Mouse (Mus musculus): ENCODE measurements around the gene Bdh1. TPM values are rescaled to one million over a fixed set of nuclear protein-coding genes. Genes with fewer than 3 reads are reported as not detected.

Gene Bdh1
- polyA plus RNA-seq, 1 experiment: 0.54 TPM

- H3K79me2 ChIP-seq (ENCODE audit: control insufficient read depth, insufficient read depth): no peaks in the 10 kb centered on the region
- no peaks in the 10 kb centered on the region for H3K36me3 ChIP-seq (ENCODE audit: control insufficient read depth, insufficient read depth)
- H3ac ChIP-seq (ENCODE audit: control insufficient read depth, insufficient read length, low read depth): no peak overlapping the region
- H3K79me3 ChIP-seq (ENCODE audit: low read depth): no peaks in the 10 kb centered on the region
- no peak overlapping the region for H3K4me3 ChIP-seq (ENCODE audit: insufficient read depth, poor library complexity, severe bottlenecking)
- no peak for TF ChIP-seq CTCF (IDR thresholded peaks at IDR 0.05; ENCODE audit: control insufficient read depth, insufficient read depth, insufficient read length)
- TF ChIP-seq MYOD1 (IDR thresholded peaks at IDR 0.05; ENCODE audit: control insufficient read depth, insufficient read length, low read depth): no peak
- no peak for TF ChIP-seq MYOG (IDR thresholded peaks at IDR 0.05; ENCODE audit: control insufficient read depth, extremely low read depth, insufficient read length)
- no peak for TF ChIP-seq FOSL1 (IDR thresholded peaks at IDR 0.05; ENCODE audit: insufficient read depth, low read length, poor library complexity, severe bottlenecking)
- no peak for TF ChIP-seq CEBPB (IDR thresholded peaks at IDR 0.05; ENCODE audit: low read depth)
- no peak for TF ChIP-seq USF1 (IDR thresholded peaks at IDR 0.05; ENCODE audit: low read depth)
- no peak for TF ChIP-seq MAX (IDR thresholded peaks at IDR 0.05)
- H3K27me3 ChIP-seq (ENCODE audit: control insufficient read depth, insufficient read depth, insufficient read length): no peaks in the 10 kb centered on the region
These were observed 30.4 kb downstream of the Bdh1 start for GRCm38 (mm10) chr16:31452467-31452866.

- Histone ChIP-seq H3K79me2 (ENCODE audit: control insufficient read depth, insufficient read depth) (no peaks in the 10 kb centered on the region), H3ac (ENCODE audit: control insufficient read depth, insufficient read length, low read depth) (no peak overlapping the region), H3K4me3 (ENCODE audit: insufficient read depth, poor library complexity, severe bottlenecking) (no peak overlapping the region), H3K79me3 (ENCODE audit: low read depth) (no peaks in the 10 kb centered on the region), H3K27me3 (ENCODE audit: control insufficient read depth, insufficient read depth, insufficient read length) (no peaks in the 10 kb centered on the region), H3K36me3 (ENCODE audit: control insufficient read depth, insufficient read depth) (no peaks in the 10 kb centered on the region)
- TF ChIP-seq CTCF (IDR thresholded peaks at IDR 0.05; ENCODE audit: control insufficient read depth, insufficient read depth, insufficient read length) (no peak), MYOG (IDR thresholded peaks at IDR 0.05; ENCODE audit: control insufficient read depth, extremely low read depth, insufficient read length) (no peak), MYOD1 (IDR thresholded peaks at IDR 0.05; ENCODE audit: control insufficient read depth, insufficient read length, low read depth) (no peak), FOSL1 (IDR thresholded peaks at IDR 0.05; ENCODE audit: insufficient read depth, low read length, poor library complexity, severe bottlenecking) (no peak), CEBPB (IDR thresholded peaks at IDR 0.05; ENCODE audit: low read depth) (no peak), MAX (IDR thresholded peaks at IDR 0.05) (no peak), USF1 (IDR thresholded peaks at IDR 0.05; ENCODE audit: low read depth) (peak; percentile 92)
These were observed 31.9 kb downstream of the Bdh1 start for GRCm38 (mm10) chr16:31454013-31454412.

- no peak overlapping the region for H3ac ChIP-seq (ENCODE audit: control insufficient read depth, insufficient read length, low read depth)
These were observed 33.4 kb downstream of the Bdh1 start for GRCm38 (mm10) chr16:31455276-31456045.

GRCm38 (mm10) chr16:31458229-31458918 lies 36.3 kb downstream of the Bdh1 start:
- Histone ChIP-seq H3ac (ENCODE audit: control insufficient read depth, insufficient read length, low read depth) (no peak overlapping the region), H3K79me3 (ENCODE audit: low read depth) (no peaks in the 10 kb centered on the region), H3K4me3 (ENCODE audit: insufficient read depth, poor library complexity, severe bottlenecking) (no peak overlapping the region), H3K27me3 (ENCODE audit: control insufficient read depth, insufficient read depth, insufficient read length) (no peaks in the 10 kb centered on the region), H3K36me3 (ENCODE audit: control insufficient read depth, insufficient read depth) (no peaks in the 10 kb centered on the region), H3K79me2 (ENCODE audit: control insufficient read depth, insufficient read depth) (no peaks in the 10 kb centered on the region)
- TF ChIP-seq USF1 (IDR thresholded peaks at IDR 0.05; ENCODE audit: low read depth) (no peak), FOSL1 (IDR thresholded peaks at IDR 0.05; ENCODE audit: insufficient read depth, low read length, poor library complexity, severe bottlenecking) (no peak), CEBPB (IDR thresholded peaks at IDR 0.05; ENCODE audit: low read depth) (no peak), CTCF (IDR thresholded peaks at IDR 0.05; ENCODE audit: control insufficient read depth, insufficient read depth, insufficient read length) (peak; percentile 49), MYOG (IDR thresholded peaks at IDR 0.05; ENCODE audit: control insufficient read depth, extremely low read depth, insufficient read length) (no peak), MAX (IDR thresholded peaks at IDR 0.05) (no peak), MYOD1 (IDR thresholded peaks at IDR 0.05; ENCODE audit: control insufficient read depth, insufficient read length, low read depth) (no peak)

More at GRCm38 (mm10) chr16:31455276-31456045, 33.4 kb downstream of the Bdh1 start:
- Histone ChIP-seq H3K36me3 (ENCODE audit: control insufficient read depth, insufficient read depth) (no peaks in the 10 kb centered on the region), H3K79me2 (ENCODE audit: control insufficient read depth, insufficient read depth) (no peaks in the 10 kb centered on the region), H3K79me3 (ENCODE audit: low read depth) (no peaks in the 10 kb centered on the region), H3K4me3 (ENCODE audit: insufficient read depth, poor library complexity, severe bottlenecking) (no peak overlapping the region), H3K27me3 (ENCODE audit: control insufficient read depth, insufficient read depth, insufficient read length) (no peaks in the 10 kb centered on the region)
- TF ChIP-seq CEBPB (IDR thresholded peaks at IDR 0.05; ENCODE audit: low read depth) (no peak), MYOG (IDR thresholded peaks at IDR 0.05; ENCODE audit: control insufficient read depth, extremely low read depth, insufficient read length) (no peak), MYOD1 (IDR thresholded peaks at IDR 0.05; ENCODE audit: control insufficient read depth, insufficient read length, low read depth) (no peak)

- no peaks in the 10 kb centered on the region for H3K36me3 ChIP-seq (ENCODE audit: control insufficient read depth, insufficient read depth)
- H3K79me3 ChIP-seq (ENCODE audit: low read depth): no peaks in the 10 kb centered on the region
- no peak overlapping the region for H3ac ChIP-seq (ENCODE audit: control insufficient read depth, insufficient read length, low read depth)
- H3K79me2 ChIP-seq (ENCODE audit: control insufficient read depth, insufficient read depth): no peaks in the 10 kb centered on the region
- no peaks in the 10 kb centered on the region for H3K27me3 ChIP-seq (ENCODE audit: control insufficient read depth, insufficient read depth, insufficient read length)
- no peak for TF ChIP-seq CEBPB (IDR thresholded peaks at IDR 0.05; ENCODE audit: low read depth)
- no peak for TF ChIP-seq MAX (IDR thresholded peaks at IDR 0.05)
- TF ChIP-seq FOSL1 (IDR thresholded peaks at IDR 0.05; ENCODE audit: insufficient read depth, low read length, poor library complexity, severe bottlenecking): no peak
- no peak for TF ChIP-seq MYOG (IDR thresholded peaks at IDR 0.05; ENCODE audit: control insufficient read depth, extremely low read depth, insufficient read length)
- no peak for TF ChIP-seq CTCF (IDR thresholded peaks at IDR 0.05; ENCODE audit: control insufficient read depth, insufficient read depth, insufficient read length)
- TF ChIP-seq MYOD1 (IDR thresholded peaks at IDR 0.05; ENCODE audit: control insufficient read depth, insufficient read length, low read depth): no peak
- TF ChIP-seq USF1 (IDR thresholded peaks at IDR 0.05; ENCODE audit: low read depth): no peak
- no peak overlapping the region for H3K4me3 ChIP-seq (ENCODE audit: insufficient read depth, poor library complexity, severe bottlenecking)
These were observed 37.9 kb downstream of the Bdh1 start for GRCm38 (mm10) chr16:31459968-31460461.

All from C2C12 (cell line).